Mouse (Mus musculus): ENCODE results near the gene Ptpn6. TPM values are rescaled to one million over a fixed set of nuclear protein-coding genes. Genes with fewer than 3 reads are reported as not detected.

The Ptpn6 gene
- total and polyA plus RNA-seq, 3 experiments, result 91.9 to 184 TPM; not detected in 1

DNA sequence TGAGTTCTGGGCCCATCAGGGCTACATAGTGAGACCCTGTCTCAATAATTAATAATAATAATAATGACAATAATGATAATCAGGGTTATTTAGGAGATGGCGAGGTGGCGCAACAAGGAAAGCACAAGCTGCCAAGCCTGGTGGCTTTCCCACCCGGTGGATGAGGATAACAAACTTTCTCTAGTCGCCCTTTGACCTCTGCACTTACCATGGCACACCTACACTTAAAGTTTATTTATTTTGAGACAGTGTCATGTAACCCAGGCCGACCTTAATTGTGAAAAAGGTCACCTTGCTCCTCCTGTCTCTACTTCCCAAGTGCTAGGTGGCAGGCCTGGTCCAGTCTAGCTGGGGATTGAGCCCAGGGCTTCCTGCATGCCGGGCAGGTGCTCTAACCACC lies 39.8 kb downstream of the Ptpn6 start:
- Histone ChIP-seq H3K9ac (ENCODE audit: control insufficient read depth, low read depth, low read length, poor library complexity, severe bottlenecking) (no peak overlapping the region), H3K4me3 (ENCODE audit: control insufficient read depth in 1 of 2, insufficient read depth in 1 of 2, low read depth in 2 of 2, low read length in 2 of 2) (no peak overlapping the region), H3K36me3 (ENCODE audit: control insufficient read depth in 1 of 2, insufficient read depth in 2 of 2, low read length in 2 of 2) (peaks cover 8% of the 10 kb centered on the region in 2 experiments), H3K79me2 (ENCODE audit: control insufficient read depth, insufficient read depth, low read length, poor library complexity) (no peaks in the 10 kb centered on the region; the same call in 1 of the 2 replicates), H3K27me3 (ENCODE audit: control insufficient read depth in 1 of 2, insufficient read depth in 2 of 2, low read length in 2 of 2) (no peaks in the 10 kb centered on the region), H3K4me1 (ENCODE audit: control insufficient read depth in 1 of 2, insufficient read depth in 2 of 2, low read length in 2 of 2) (no peaks in the 10 kb centered on the region; a peak in 1 of 4 replicates), H3K9me3 (replicated peaks; ENCODE audit: insufficient read depth, low read length) (no peaks in the 10 kb centered on the region), H3K27ac (ENCODE audit: control insufficient read depth, low read depth, low read length) (no peak overlapping the region)
- TF ChIP-seq E2F4 (IDR thresholded peaks at IDR 0.05; ENCODE audit: borderline replicate concordance, low read depth, low read length) (no peak), MEF2A (IDR thresholded peaks at IDR 0.05; ENCODE audit: extremely low read depth, insufficient replicate concordance, low read depth, low read length, poor library complexity, severe bottlenecking) (no peak), BHLHE40 (IDR thresholded peaks at IDR 0.05; ENCODE audit: borderline replicate concordance, low read depth, low read length) (no peak), CHD2 (IDR thresholded peaks at IDR 0.05; ENCODE audit: low read length) (no peak), MYC (IDR thresholded peaks at IDR 0.05; ENCODE audit: low read depth, low read length) (no peak), JUND (IDR thresholded peaks at IDR 0.05; ENCODE audit: low read depth, low read length) (no peak), NELFE (IDR thresholded peaks at IDR 0.05; ENCODE audit: low read depth, low read length) (no peak), POLR2AphosphoS5 (IDR thresholded peaks at IDR 0.05; ENCODE audit: borderline replicate concordance, low read depth, low read length) (no peak), ZNF384 (IDR thresholded peaks at IDR 0.05; ENCODE audit: low read depth, low read length) (no peak), ETS1 (IDR thresholded peaks at IDR 0.05; ENCODE audit: low read depth, low read length) (no peak), GATA1 (IDR thresholded peaks at IDR 0.05; ENCODE audit: low read depth, low read length) (no peak), MAZ (IDR thresholded peaks at IDR 0.05; ENCODE audit: low read depth, low read length) (no peak)
- no peak for DNase-seq (ENCODE audit: low read depth, low spot score)

DNA sequence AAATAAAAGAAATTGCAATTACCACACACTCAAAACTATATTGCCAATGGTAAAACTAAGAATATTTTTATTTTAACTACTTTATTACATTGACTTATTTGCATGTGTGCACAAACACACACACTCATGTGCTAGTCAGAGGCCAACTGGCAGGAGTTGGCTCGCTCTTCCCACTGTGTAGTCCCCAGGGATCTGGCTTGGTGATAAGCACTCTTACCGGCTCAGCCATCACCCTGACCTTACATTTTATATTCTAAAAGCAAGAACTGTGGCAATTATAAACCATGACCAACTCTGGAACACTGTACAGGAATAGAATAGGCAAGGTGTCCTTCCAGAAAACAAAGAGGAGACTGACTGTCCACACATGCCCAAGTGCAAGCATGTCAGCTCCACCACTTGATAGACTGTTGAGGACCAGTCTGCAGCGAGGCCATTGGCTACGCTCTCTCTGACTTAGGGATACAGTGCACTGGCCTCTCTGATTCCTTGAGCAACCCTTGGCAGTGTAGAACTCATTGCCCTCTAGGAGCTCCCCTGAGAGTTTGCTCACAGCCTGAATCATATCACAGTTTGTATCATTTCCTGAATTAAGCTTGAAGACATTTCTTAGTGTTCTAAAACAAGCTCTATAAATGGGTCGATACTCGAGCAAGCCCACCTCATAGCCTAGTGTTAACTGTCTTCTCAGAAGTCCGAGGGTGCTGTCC lies 41.9 kb downstream of the Ptpn6 start:
- peaks cover 0 to 2% of the 10 kb centered on the region in 2 experiments; a peak in 2 of 4 replicates for H3K4me1 ChIP-seq (ENCODE audit: control insufficient read depth in 1 of 2, insufficient read depth in 2 of 2, low read length in 2 of 2)

More for the DNA sequence above, 41.9 kb downstream of the Ptpn6 start:
- Histone ChIP-seq H3K79me2 (ENCODE audit: control insufficient read depth, insufficient read depth, low read length, poor library complexity) (no peaks in the 10 kb centered on the region; the same call in 1 of the 2 replicates), H3K36me3 (ENCODE audit: control insufficient read depth in 1 of 2, insufficient read depth in 2 of 2, low read length in 2 of 2) (peaks cover 2 to 9% of the 10 kb centered on the region in 2 experiments; a peak in 3 of 4 replicates), H3K27me3 (ENCODE audit: control insufficient read depth in 1 of 2, insufficient read depth in 2 of 2, low read length in 2 of 2) (no peaks in the 10 kb centered on the region), H3K4me3 (ENCODE audit: control insufficient read depth in 1 of 2, insufficient read depth in 1 of 2, low read depth in 2 of 2, low read length in 2 of 2) (no peak overlapping the region), H3K9ac (ENCODE audit: control insufficient read depth, low read depth, low read length, poor library complexity, severe bottlenecking) (no peak overlapping the region), H3K27ac (ENCODE audit: control insufficient read depth, low read depth, low read length) (no peak overlapping the region), H3K9me3 (replicated peaks; ENCODE audit: insufficient read depth, low read length) (no peaks in the 10 kb centered on the region)
- TF ChIP-seq NELFE (IDR thresholded peaks at IDR 0.05; ENCODE audit: low read depth, low read length) (no peak), SMC3 (IDR thresholded peaks at IDR 0.05; ENCODE audit: low read depth, low read length) (no peak), POLR2AphosphoS5 (IDR thresholded peaks at IDR 0.05; ENCODE audit: borderline replicate concordance, low read depth, low read length) (no peak), SIN3A (IDR thresholded peaks at IDR 0.05; ENCODE audit: low read length) (no peak), TCF12 (IDR thresholded peaks at IDR 0.05; ENCODE audit: low read depth, low read length) (no peak), ZNF384 (IDR thresholded peaks at IDR 0.05; ENCODE audit: low read depth, low read length) (no peak), ZC3H11A (IDR thresholded peaks at IDR 0.05; ENCODE audit: low read depth, low read length) (no peak), POLR2A (IDR thresholded peaks at IDR 0.05; ENCODE audit: control insufficient read depth in 1 of 2, insufficient read depth in 1 of 2, low read depth in 1 of 2, low read length in 2 of 2, poor library complexity in 1 of 2) (no peak; a peak in 1 of 4 replicates), BHLHE40 (IDR thresholded peaks at IDR 0.05; ENCODE audit: borderline replicate concordance, low read depth, low read length) (no peak), GABPA (IDR thresholded peaks at IDR 0.05; ENCODE audit: low read depth, low read length) (no peak)
- no peak for DNase-seq (ENCODE audit: low read depth, low spot score)
